Mouse (Mus musculus) liver, embryonic 15.5 days (tissue): ENCODE data around the gene Spata16. TPM values are rescaled to one million over a fixed set of nuclear protein-coding genes. Genes with fewer than 3 reads are reported as not detected.

Experiments used
- ATAC-seq: fragments of 200-750 bp; cut with Nextera tagmentation; 2 replicates; pipeline ENCODE4 v1.8.0; 2017; ENCODE audit warnings: moderate number of reproducible peaks, mild to moderate bottlenecking, moderate library complexity; ENCODE audit not compliant: insufficient read depth
- H3K27ac ChIP-seq: fragments of 300-500 bp; sonication (generic); replicated peaks from 2 replicates; pipeline ENCODE4 v1.5.1; 2015; ENCODE audit warnings: mild to moderate bottlenecking, inconsistent platforms
- H3K27me3 ChIP-seq: fragments of 300-500 bp; sonication (generic); 2 replicates; pipeline ENCODE4 v1.6.1; 2015; ENCODE audit warnings: mild to moderate bottlenecking, inconsistent platforms
- H3K36me3 ChIP-seq: fragments of 300-500 bp; sonication (generic); replicated peaks from 2 replicates; pipeline ENCODE4 v1.6.1; 2015; ENCODE audit warnings: moderate library complexity, mild to moderate bottlenecking, inconsistent platforms
- H3K4me1 ChIP-seq: fragments of 300-500 bp; sonication (generic); replicated peaks from 2 replicates; pipeline ENCODE4 v1.6.1; 2015; ENCODE audit warnings: inconsistent platforms
- H3K4me2 ChIP-seq: fragments of 300-500 bp; sonication (generic); 2 replicates; pipeline ENCODE4 v1.6.1; 2015; ENCODE audit warnings: moderate library complexity, mild to moderate bottlenecking, inconsistent platforms
- H3K4me3 ChIP-seq: fragments of 300-500 bp; sonication (generic); replicated peaks from 2 replicates; pipeline ENCODE4 v1.5.1; 2015; ENCODE audit warnings: mild to moderate bottlenecking, inconsistent platforms
- H3K9ac ChIP-seq: fragments of 300-500 bp; sonication (generic); 2 replicates; pipeline ENCODE4 v1.6.1; 2015; ENCODE audit warnings: moderate library complexity, mild to moderate bottlenecking, inconsistent platforms
- H3K9me3 ChIP-seq: fragments of 300-500 bp; sonication (generic); replicated peaks from 2 replicates; pipeline ENCODE4 v1.6.1; 2016; ENCODE audit warnings: inconsistent platforms
- WGBS: fragments of 180-500 bp; shearing (Covaris S2); methylation state at CpG from one replicate; pipeline ENCODE4 v1.1.7; 2015; ENCODE audit warnings: mixed read lengths; ENCODE audit not compliant: insufficient replicate concordance; 5-methylcytosine and 5-hydroxymethylcytosine counted together
- polyA plus RNA-seq: library from polyadenylated mRNA; unstranded; fragments of >200 nt; fragmentation: Nextera tagmentation; extraction: Ambion mirVana; gene quantifications from 2 replicates; pipeline ENCODE4 v1.2.1, GENCODE M21; 2015

Gene Spata16
- polyA plus RNA-seq, 1 experiment from 2014 or later, result not detected

- H3K4me3 ChIP-seq, result no peak overlapping the region
- H3K9me3 ChIP-seq, result no peaks in the 10 kb centered on the region
- H3K4me1 ChIP-seq, result no peaks in the 10 kb centered on the region
- no peaks in the 10 kb centered on the region for H3K36me3 ChIP-seq
- H3K4me2 ChIP-seq, result no peak overlapping the region
- no peak for ATAC-seq
- H3K9ac ChIP-seq, result no peak overlapping the region
- 62% methylated on average over 21 of the region's 21 CpGs for WGBS
- no peaks in the 10 kb centered on the region for H3K27me3 ChIP-seq
- H3K27ac ChIP-seq, result no peak overlapping the region
Observed at GRCm38 (mm10) chr3:26834178-26835050, 197.0 kb downstream of the Spata16 start.

GRCm38 (mm10) chr3:26835051-26835755, 197.8 kb downstream of the Spata16 start:
- Histone ChIP-seq H3K4me3 (no peak overlapping the region), H3K27ac (no peak overlapping the region), H3K4me1 (no peaks in the 10 kb centered on the region), H3K4me2 (no peak overlapping the region), H3K9me3 (no peaks in the 10 kb centered on the region), H3K27me3 (no peaks in the 10 kb centered on the region), H3K36me3 (no peaks in the 10 kb centered on the region), H3K9ac (no peak overlapping the region)
- ATAC-seq, result no peak
- 73% methylated on average over 17 of the region's 17 CpGs for WGBS

GRCm38 (mm10) chr3:26845041-26845440, 207.6 kb downstream of the Spata16 start:
- ATAC-seq, result no peak
- 58% methylated on average over 3 of the region's 3 CpGs for WGBS
- Histone ChIP-seq H3K36me3 (no peaks in the 10 kb centered on the region), H3K9ac (no peak overlapping the region), H3K27me3 (no peaks in the 10 kb centered on the region), H3K9me3 (no peaks in the 10 kb centered on the region), H3K27ac (no peak overlapping the region), H3K4me3 (no peak overlapping the region), H3K4me2 (no peak overlapping the region), H3K4me1 (no peaks in the 10 kb centered on the region)

GRCm38 (mm10) chr3:26847935-26848334, 210.5 kb downstream of the Spata16 start:
- no peak overlapping the region for H3K4me2 ChIP-seq
- no peak for ATAC-seq
- H3K4me1 ChIP-seq, result no peaks in the 10 kb centered on the region
- no peaks in the 10 kb centered on the region for H3K27me3 ChIP-seq
- no peak overlapping the region for H3K27ac ChIP-seq
- H3K9me3 ChIP-seq, result no peaks in the 10 kb centered on the region
- H3K36me3 ChIP-seq, result no peaks in the 10 kb centered on the region
- no peak overlapping the region for H3K4me3 ChIP-seq
- H3K9ac ChIP-seq, result no peak overlapping the region
- WGBS, result 61% methylated on average over 5 of the region's 5 CpGs

- Histone ChIP-seq H3K27ac (no peak overlapping the region), H3K36me3 (no peaks in the 10 kb centered on the region), H3K4me2 (no peak overlapping the region), H3K9me3 (no peaks in the 10 kb centered on the region), H3K9ac (no peak overlapping the region), H3K4me1 (no peaks in the 10 kb centered on the region), H3K27me3 (no peaks in the 10 kb centered on the region), H3K4me3 (no peak overlapping the region)
- no peak for ATAC-seq
Observed at GRCm38 (mm10) chr3:26850207-26850606, 212.8 kb downstream of the Spata16 start.

DNA sequence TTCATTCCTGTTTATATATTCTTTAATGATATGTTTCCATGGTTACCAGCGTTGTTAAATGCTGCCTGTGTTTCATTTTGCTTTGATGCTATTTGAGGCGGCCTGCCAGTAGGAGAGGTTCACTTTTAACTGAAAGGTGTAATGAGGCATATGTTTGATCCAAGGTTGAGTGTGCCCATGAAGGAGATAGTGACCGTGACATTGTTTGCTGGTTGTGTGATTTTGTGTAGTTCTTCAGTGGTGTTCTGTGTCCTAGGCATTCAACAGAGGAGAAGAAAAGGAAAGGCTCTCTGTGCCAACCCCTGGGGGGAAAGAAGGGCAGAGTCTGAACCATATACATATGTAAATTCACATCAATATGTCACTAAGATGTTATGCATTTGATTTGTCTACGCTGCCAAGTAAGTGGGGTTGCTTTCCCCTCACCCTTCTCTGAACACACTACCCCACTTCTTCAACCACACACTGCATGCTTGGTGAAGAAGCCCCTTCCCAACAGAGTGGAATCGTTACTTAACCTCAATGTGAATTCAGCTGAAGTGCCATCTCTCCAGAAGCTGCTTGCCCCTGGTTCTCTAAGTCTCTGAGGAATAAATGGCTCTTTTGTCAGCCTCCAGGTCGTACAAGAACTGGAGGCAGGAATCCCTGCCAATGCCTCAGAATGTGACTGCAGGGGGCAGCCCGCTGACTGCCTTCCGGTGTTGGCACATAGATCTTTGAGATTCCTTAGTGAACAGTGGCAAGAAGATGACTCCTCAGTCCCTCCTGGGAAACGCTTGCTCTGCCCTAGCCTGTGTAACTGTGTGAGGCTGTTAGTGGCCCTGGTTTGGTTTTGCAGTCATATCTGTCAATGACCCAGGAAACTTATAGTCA, 213.5 kb downstream of the Spata16 start:
- Histone ChIP-seq H3K9me3 (no peaks in the 10 kb centered on the region), H3K4me1 (no peaks in the 10 kb centered on the region), H3K4me2 (no peak overlapping the region), H3K9ac (no peak overlapping the region), H3K36me3 (no peaks in the 10 kb centered on the region), H3K27ac (no peak overlapping the region), H3K4me3 (no peak overlapping the region), H3K27me3 (no peaks in the 10 kb centered on the region)
- 56% methylated on average over 9 of the region's 9 CpGs for WGBS
- ATAC-seq, result no peak

DNA sequence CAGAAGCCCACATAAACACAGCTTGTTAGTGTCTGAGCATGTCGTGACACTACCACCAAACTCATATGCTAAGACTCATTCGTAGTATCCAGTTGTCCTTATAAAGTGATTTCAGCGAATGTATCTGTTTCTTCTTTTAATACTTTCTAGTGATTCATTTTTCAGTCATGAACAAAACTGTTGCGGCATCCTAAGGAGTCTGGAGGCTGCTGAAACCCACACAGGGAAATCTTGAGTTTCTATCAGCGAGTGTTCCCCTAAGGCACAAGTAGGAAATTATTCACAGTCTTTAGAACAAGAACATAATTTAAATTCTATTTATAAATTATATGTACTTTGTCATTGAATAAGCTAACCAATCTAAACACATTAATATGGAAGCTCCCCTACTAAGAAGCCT, 216.1 kb downstream of the Spata16 start:
- Histone ChIP-seq H3K27ac (no peak overlapping the region), H3K4me2 (no peak overlapping the region), H3K4me1 (no peaks in the 10 kb centered on the region), H3K9me3 (no peaks in the 10 kb centered on the region), H3K27me3 (no peaks in the 10 kb centered on the region), H3K9ac (no peak overlapping the region), H3K36me3 (no peaks in the 10 kb centered on the region), H3K4me3 (no peak overlapping the region)
- 58% methylated on average over 5 of the region's 5 CpGs for WGBS
- no peak for ATAC-seq

DNA sequence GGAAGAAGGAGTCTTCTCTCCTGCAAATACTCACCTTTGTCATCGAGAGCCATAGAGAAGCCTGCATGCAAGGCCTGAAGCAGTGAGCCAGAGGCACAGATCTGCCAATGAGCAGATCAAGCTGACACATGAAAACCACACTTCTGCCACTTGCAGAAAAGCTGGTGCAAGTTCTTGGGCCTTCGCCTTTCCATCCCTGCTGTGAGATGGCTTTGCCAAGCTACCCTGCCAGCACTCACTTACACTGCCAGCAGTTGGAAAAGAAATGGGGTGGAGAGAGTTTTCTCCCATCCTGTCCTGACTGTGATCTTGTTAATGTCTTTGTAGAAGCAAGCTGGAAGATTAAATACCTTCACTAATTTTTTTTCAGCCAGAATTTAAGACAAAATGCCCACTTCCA, 237.3 kb downstream of the Spata16 start:
- ATAC-seq, result no peak
- no peaks in the 10 kb centered on the region for H3K27me3 ChIP-seq
- no peak overlapping the region for H3K4me3 ChIP-seq
- H3K4me2 ChIP-seq, result no peak overlapping the region
- no peaks in the 10 kb centered on the region for H3K36me3 ChIP-seq
- H3K9me3 ChIP-seq, result no peaks in the 10 kb centered on the region
- no peak overlapping the region for H3K27ac ChIP-seq
- 48% methylated on average over 2 of the region's 2 CpGs for WGBS
- H3K9ac ChIP-seq, result no peak overlapping the region
- H3K4me1 ChIP-seq, result no peaks in the 10 kb centered on the region

DNA sequence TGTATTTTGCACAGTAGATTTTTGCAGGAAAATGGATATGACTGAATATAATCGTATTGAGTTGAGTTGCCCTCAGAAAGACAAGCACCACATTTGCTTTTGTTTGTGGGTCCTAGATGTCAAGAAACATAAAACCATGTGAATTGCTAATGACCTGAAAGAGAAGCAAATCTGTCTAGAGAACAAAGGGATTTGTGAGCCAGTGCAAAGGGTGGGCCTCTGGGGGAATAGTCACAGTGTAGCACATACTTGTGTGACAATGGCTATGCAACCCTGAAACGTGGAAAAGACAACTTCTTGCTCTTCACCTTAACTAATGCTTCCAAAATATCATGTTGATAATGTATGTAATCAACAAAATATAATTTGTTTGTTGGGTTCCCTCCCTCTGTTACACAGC, 239.9 kb downstream of the Spata16 start:
- WGBS, result 54% methylated on average over 2 of the region's 2 CpGs

DNA sequence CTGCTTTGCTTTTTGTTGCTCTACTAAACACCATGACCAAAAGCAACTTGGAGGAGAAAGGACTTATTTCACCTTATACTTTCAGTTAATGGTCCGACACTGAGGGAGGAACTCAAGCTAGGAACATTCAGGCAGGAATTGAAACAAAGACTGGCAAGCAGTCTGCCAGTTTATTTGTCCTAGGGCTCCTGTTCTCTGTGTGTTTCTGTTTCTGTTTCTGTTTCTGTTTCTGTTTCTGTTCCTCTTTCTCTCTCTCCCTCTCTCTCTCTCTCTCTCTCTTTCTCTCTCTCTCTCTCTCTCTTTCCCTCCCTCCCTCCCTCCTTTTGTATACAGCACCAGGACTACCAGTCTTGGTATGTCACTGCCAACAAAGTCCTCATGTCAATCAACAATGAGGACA, 279.2 kb downstream of the Spata16 start:
- no peaks in the 10 kb centered on the region for H3K27me3 ChIP-seq
- ATAC-seq, result no peak
- H3K9ac ChIP-seq, result no peak overlapping the region
- H3K4me3 ChIP-seq, result no peak overlapping the region
- no peaks in the 10 kb centered on the region for H3K4me1 ChIP-seq
- no peaks in the 10 kb centered on the region for H3K9me3 ChIP-seq
- WGBS, result 56% methylated on average over 1 of the region's 1 CpGs
- no peak overlapping the region for H3K4me2 ChIP-seq
- no peak overlapping the region for H3K27ac ChIP-seq
- H3K36me3 ChIP-seq, result no peaks in the 10 kb centered on the region

More for the DNA sequence above, 239.9 kb downstream of the Spata16 start:
- H3K9me3 ChIP-seq, result no peaks in the 10 kb centered on the region
- H3K4me1 ChIP-seq, result no peaks in the 10 kb centered on the region
- H3K36me3 ChIP-seq, result no peaks in the 10 kb centered on the region
- no peak overlapping the region for H3K27ac ChIP-seq
- H3K27me3 ChIP-seq, result no peaks in the 10 kb centered on the region
- ATAC-seq, result no peak
- H3K4me3 ChIP-seq, result no peak overlapping the region
- no peak overlapping the region for H3K4me2 ChIP-seq
- no peak overlapping the region for H3K9ac ChIP-seq

DNA sequence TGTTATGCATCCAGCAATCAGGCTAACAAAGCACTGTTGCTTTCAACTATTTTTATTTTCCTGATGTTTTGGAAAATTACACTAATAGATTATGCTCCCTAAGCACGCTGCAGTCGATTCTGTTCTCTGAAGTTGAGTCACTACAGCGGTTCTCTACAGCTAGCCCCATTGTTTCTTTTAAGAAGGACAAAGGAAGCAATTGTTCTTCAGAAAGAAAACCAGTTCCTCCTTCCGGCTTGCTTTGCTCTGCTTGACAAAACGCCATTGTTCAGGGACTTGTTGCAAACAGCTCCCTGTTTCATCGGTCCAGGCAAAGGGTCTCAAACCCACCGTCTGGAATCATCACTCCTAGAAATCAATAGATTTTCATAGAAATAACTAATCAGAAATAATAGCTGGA, 283.6 kb downstream of the Spata16 start:
- Histone ChIP-seq H3K9me3 (no peaks in the 10 kb centered on the region), H3K4me1 (no peaks in the 10 kb centered on the region), H3K4me3 (no peak overlapping the region), H3K36me3 (no peaks in the 10 kb centered on the region), H3K27ac (no peak overlapping the region), H3K9ac (no peak overlapping the region), H3K4me2 (no peak overlapping the region), H3K27me3 (no peaks in the 10 kb centered on the region)
- no peak for ATAC-seq
- 36% methylated on average over 7 of the region's 7 CpGs for WGBS
